Mouse (Mus musculus): ENCODE data around the gene Pik3cb. TPM values are rescaled to one million over a fixed set of nuclear protein-coding genes. Genes with fewer than 3 reads are reported as not detected.
A peak's percentile ranks its signal among the peaks of the same experiment; 100 is the strongest.

Pik3cb gene
- total RNA-seq, 2 experiments from 2014 or later, result 9.4 to 10.7 TPM

DNA sequence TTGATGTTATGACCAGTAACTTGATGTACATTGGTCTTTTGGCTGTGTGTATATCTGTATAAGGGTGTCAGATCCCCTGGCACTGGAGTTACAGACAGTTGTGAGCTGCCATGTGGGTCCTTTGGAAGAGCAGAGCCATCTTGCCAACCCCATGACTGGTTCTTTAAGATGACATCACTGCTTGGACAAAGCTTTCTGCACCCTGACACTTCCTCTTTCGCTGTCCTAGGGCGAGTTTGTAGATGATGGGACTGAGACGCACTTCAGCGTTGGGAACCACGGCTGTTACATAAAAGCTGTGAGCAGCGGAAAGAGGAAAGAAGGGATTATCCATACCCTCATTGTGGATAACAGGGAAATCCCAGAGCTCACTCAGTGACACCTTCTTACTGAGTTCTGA, 139.1 kb downstream of the Pik3cb start:
- peak in 1 of 2 experiments; percentile 9 for DNase-seq

GRCm38 (mm10) chr9:98999881-99000339, 140.5 kb downstream of the Pik3cb start:
- no peak for DNase-seq

- no peak for DNase-seq
These were observed 146.3 kb downstream of the Pik3cb start for GRCm38 (mm10) chr9:98994103-98994502.

- no peak for DNase-seq
These were observed 153.3 kb downstream of the Pik3cb start for GRCm38 (mm10) chr9:98987131-98987530.

Other genes with a start within 250 kb of the Pik3cb start
- not detected for gene 7420426K07Rik, start 237.5 kb downstream of the Pik3cb start, total RNA-seq (2021)
- gene Foxl2, start 185.3 kb downstream of the Pik3cb start, total RNA-seq (2021), result not detected
- gene Faim, start 154.2 kb downstream of the Pik3cb start, total RNA-seq (2021), result 1 to 10 TPM; 4.8 to 5.6 TPM
- gene Gm1123, start 104.9 kb downstream of the Pik3cb start, total RNA-seq (2021), result under 1 TPM in 1 of 2 experiments, not detected in 1; 0.18 TPM
- not detected for gene Faiml, start 96.6 kb upstream of the Pik3cb start, total RNA-seq (2021)
- gene Cep70, start 102.7 kb upstream of the Pik3cb start, total RNA-seq (2021), result 1 to 10 TPM; 6.8 to 7.3 TPM
- under 1 TPM; 0.36 to 0.40 TPM for gene Esyt3, start 217.9 kb upstream of the Pik3cb start, total RNA-seq (2021)

Measured in heart, adult 18-20 months (tissue).